Mouse (Mus musculus) frontal cortex, postnatal 10 days (tissue): ENCODE data around the gene Spa17.

Experiments used
- DNase-seq, 2 experiments: peaks; one replicate each; pipeline ENCODE4 v3.0.0; 2022; ENCODE audit warnings: low spot score in 2 of 2, mixed read lengths in 1 of 2

The Spa17 gene

DNA sequence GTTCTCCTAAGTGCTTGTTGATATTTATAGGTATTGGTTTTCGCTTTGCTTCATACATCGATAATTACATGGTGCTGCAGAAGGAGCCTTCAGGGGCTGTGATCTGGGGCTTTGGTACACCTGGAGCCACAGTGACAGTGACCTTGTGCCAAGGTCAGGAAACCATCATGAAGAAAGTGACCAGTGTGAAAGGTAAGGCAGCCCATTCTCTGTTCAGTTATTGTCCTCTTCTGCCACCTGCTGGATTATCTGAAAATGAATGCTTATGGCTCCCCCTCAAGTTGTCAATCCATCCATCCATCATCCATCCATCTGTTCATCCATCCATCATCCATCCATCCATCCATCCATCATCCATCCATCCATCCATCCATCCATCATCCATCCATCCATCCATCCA is 3.2 kb upstream of the Spa17 start:
- no peak for DNase-seq

DNA sequence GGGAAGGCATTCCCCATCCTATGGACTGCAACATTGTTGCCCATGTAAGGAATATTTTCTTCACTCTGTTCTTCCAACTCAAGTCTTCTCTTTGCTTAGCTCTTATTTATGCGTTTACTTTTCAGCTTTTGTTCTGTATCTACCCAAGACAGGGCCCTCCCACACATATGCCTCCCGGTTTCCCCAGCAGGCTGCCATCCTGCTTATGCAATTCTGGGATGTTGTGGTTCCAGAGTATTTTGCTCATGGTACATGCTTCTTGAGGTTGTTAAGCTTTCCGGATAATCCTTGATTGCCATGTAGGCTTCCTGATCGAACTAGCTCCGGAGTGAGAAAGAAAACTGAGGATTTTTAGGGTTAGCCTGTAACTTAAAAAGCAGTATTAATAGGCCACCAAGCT is 1.7 kb upstream of the Spa17 start:
- DNase-seq = no peak

DNA sequence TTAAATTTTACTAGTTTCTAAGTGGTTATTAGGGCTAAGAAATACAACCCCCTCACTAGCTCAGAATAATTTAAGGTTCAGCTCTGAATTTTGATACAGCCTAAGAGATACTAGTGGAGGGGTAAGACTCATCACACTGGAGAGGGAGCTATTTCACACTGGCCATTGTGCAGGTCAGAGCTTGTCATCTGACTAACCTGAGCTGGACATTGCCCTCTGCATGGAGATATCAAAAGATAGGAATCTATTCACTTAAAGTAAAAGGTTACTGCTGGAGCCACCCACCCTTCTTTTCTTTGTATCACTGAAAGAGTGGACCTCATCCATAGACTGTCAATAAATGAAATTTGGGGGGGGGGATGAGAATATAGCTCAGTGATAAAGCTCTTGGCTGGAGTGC is 794 bp upstream of the Spa17 start:
- DNase-seq = no peak

DNA sequence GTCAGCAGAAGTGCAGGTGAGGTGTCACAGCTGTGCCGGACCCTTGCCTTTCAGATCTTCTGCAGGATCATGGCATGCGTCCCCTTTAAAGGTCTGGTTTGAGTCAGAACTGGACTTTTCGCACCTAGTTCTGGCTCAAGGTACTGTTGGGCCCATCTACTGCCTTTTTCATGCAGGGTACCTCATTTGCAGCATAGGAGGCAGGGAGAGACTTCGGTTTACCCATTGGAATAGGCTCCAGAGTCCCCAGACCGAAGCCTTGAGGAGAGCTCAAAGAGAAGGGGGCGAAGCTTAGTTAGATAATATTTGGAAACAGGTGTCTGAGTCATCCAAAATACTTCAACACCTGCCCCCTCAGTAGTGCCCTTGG is 374 bp upstream of the Spa17 start:
- DNase-seq = no peak

DNA sequence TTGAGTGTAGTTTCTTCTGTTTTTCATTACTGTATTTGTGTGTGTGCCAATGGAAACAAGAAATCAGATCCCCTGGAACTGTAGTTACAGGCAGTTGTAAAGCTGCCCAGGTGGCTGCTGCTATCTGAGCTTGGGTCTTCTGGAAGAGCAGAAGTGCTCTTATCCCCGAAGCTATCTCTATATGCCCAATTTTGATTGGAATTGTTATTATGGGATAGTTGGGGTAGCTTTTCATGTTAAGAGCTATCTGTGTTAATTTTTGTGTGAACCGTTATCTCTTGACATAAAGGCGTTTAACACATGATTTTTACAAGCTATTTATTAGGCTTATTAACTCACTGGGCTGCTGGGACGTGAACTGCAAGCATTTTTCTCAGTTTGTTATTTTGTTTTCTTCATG is 4.0 kb downstream of the Spa17 start:
- no peak for DNase-seq

DNA sequence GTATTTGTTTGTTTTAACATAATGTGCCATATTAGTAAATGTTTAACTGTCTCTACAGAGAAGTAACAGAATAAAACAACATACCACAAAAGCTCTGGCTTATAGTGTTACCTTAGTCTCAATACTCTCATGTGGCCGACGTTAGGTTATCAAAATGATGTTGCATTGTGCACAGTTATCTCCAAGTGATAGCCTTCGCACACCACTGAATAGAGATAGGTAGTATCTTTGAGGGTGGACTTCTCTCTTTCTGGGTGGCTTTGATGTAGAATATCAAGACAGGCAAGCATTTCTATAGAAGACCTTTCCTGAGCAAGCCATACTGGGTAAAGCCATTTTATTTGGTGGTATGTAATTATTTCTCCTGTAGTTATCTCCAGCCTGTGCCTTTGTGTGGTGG is 8.4 kb downstream of the Spa17 start:
- DNase-seq = no peak

DNA sequence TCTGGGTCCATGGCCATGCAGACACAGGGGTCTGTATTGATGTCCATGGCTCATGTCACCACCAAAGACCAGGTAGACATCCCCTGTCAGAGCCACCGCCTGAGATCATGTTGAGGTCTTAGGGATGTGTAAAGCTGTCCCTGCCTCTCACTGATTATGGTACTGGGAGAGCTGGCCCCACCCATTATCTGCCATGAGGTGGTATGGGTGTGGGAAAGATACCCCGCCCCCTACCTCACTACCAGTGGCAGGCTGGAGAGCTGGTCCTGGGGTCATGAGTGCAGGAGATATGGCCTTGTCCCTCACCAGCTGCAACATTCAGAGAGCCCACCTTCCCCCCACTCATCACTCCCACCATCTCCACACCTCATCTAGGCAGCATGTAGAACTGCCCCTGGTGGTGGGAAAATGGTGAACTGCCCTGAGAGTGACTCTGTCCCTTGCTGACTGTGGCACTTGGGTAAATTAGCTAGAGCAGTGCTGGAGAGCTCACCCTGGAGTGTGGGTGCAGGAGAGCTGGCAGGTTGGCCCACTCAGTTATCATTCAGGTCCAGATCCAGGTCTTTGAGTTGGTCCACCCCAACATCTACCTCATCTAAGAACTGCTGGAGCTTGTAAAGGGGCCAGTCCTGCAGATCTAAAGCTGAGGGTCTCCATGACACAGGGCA is 12.8 kb downstream of the Spa17 start:
- DNase-seq = no peak

DNA sequence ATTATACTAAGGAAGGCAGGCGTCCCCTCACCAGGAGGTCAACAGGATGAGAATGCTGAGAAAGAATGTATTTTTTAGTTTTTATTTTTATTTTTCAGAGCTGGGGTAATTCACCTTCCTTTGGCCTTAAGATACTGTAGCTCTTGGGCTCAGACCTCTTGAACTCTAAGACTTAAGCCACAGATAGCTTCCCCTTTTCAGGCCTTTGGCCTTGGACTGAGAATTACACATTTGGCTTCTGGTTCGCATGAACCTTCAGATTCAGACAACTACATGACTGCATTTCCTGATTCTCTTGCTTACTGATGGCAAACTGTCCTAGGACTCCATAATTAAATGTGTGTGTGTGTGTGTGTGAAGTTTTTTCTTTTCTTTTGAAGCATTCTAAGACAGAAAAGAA is 14.9 kb downstream of the Spa17 start:
- DNase-seq = no peak

DNA sequence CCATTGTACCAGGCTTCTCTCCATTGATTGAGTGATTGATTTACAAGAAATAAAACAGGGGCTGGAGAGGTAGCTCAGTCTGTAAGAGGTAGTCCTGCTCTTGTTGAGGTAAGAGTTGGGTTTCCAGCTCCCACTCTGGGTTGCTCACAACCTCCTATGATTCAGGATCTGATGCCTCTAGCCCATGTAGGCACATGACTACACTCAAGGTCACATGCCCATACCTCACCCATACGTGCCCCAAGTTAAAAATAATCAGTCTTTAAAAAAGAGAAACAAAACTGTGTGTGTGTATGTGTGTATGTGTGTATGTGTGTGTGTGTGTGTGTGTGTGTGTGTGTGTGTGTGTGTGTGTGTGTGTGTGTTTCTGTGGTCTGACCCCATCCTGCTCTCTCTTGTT is 18.0 kb downstream of the Spa17 start:
- DNase-seq = no peak

DNA sequence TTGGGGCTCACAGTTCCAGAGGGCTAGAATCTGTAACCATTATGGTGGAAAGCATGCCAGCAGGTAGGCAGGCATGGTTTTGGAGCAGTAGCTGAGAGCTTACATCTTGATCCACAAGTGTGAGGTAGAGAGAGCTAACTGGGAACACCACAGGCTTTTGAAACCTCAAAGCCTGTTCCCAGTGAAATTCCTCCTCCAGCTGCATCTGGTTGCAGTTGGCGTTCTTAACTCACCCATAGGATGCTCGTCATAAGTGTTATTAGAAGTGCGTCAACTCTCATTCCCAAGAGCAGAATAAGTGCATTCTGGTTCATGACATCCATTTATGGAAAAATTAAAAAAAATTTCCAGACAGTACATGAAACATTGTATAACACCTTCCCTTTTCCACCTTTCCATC is 19.8 kb downstream of the Spa17 start:
- DNase-seq = no peak

DNA sequence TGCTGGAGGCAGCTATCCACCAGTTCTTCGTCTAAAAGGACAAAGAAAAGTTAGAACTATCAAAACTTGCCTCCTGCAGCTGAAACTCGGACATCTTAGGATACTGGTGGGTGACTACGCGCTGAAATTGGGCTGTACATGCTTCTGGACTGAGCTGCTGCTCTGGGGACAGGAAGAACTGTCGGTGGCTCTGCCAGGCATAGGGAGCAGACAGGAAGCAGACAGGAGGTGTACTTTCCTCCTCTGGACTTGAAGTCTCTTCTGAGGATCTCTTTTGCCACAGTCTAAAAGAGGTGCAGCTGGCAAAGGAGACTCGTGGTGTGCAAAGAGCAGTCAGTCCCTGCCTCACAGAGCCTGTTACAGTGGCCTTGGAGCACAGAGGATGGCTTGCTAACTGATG is 20.9 kb downstream of the Spa17 start:
- DNase-seq = no peak

DNA sequence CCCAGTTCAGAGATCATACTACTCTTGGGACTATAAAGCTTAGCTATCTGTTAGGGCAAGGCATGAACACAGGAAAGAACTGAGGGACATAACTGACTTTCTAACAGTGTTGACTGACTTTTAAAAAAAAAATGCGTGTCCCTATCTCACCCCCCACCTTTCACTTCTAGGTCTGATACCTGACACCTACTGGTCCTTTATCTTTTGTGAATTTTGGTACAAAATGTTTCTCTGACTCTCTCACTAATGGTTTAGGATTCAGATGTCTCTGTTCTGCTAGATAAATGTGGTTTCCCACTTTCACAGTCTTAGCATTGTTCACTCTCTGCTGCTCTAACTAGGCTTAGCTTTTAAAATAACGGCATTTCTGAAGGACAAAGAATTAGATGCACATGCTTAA is 21.5 kb downstream of the Spa17 start:
- no peak for DNase-seq

DNA sequence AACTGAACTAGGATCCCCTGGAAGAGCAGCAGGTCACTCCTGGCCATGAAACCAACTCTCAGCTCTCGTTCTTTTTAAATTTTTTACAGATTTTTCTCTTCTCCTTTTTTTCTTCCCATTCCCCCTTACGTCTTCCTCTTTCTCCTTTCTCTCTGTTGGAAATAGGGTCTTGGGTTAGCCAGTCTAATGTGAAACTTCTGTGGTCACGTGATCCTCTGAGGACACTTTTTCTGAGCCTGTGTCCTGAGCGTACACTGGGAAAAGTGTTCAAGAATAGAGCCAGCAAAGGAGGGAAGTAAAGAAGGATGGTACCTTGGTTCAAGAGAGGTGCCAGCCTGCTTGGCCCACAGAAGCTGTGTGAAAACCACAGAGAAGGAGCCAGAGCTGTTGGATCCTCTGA is 23.1 kb downstream of the Spa17 start:
- DNase-seq = no peak

DNA sequence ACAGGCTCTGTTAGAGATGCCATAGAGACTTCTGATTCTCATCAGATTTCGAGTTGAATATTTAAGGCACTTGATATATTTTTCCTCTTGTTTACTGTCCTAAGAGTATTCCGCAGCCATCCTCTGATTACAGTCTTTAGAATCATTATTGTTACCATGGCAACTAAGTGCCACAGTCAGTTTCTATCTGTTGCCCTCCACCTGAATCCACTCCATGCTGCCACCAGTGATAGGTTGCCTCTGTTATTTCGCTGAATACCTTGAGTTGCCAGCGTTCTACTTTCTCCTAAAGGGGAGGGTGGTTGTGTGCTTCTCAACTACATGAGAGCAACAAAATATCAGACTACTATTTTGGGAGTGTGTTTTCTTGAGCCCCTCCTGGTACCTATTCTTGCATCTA is 26.8 kb downstream of the Spa17 start:
- DNase-seq = no peak

DNA sequence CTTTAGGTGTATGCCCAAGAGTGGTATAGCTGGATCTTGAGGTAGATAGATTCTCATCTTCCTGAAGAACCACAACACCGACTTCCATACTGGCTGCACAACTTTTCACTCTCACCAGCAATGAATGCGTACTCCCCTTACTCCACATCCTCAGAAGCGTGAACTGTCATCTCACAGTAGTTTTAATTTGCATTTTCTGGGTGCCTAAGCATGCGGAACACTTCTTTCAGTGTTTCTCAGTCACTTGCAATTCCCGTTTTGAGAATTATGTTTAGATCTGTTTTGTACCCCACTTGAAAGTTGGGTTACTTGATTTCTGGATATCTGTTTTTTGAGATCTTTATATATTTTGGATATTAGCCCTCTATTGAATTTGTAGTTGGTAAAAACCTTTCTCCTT is 29.9 kb downstream of the Spa17 start:
- no peak for DNase-seq

DNA sequence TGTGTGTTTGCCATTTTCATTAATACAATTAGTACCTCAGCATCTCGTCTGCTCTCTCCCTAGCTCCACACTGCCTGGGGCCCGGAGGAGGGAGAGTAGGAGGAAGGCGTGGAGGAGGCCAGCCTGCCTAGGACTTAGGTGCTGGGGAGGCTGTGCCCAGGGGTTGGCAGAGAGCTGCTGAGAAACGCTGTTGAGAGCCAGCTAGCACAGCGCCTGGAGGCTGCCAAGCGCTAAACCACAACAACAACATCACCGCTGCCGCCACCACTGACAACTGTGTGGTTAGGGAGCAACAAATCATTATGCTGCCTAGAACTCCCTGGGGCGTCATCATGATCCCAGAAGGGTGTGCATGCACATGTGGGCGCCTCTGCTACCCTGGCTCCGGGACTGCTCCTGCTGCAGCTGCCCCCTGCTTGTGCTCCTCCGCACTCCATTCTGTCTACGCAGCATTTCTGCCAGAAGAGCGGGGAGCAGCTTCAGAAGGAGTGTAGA is 37.0 kb downstream of the Spa17 start:
- DNase-seq = peak in 1 of 2 experiments; percentile 34

DNA sequence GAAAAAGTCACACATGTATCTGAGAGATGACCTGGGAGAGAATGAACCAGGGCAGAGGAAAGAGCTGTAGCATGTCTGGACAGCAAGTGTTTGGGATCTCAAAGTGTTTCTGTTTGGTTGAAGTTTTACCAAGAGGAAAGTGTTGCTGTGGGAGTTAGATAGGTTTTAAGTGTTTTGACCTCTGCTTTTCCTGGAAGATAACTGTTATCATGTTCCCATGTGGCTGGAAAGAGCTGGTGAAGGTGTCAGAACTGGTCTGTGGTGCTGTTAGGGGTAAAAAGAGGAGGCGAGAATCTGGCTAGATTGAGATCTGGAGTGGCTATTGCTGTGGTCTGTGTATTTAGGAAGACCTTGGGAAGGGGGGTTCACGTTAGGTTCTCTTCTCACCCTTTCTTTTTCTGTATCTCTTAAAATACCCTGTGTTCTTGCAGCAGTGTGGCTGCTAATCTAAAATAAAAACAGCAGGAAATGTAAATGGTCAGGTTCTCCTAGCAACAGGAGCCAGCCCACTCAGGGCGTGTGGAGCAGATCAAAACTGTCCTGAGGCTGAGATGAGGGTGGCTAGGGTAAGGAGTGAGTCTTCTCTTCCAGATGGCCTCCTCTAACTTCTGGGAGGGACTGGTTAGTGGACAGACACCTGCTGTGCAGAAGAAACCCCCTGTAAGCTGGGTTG is 41.2 kb downstream of the Spa17 start:
- DNase-seq = no peak

DNA sequence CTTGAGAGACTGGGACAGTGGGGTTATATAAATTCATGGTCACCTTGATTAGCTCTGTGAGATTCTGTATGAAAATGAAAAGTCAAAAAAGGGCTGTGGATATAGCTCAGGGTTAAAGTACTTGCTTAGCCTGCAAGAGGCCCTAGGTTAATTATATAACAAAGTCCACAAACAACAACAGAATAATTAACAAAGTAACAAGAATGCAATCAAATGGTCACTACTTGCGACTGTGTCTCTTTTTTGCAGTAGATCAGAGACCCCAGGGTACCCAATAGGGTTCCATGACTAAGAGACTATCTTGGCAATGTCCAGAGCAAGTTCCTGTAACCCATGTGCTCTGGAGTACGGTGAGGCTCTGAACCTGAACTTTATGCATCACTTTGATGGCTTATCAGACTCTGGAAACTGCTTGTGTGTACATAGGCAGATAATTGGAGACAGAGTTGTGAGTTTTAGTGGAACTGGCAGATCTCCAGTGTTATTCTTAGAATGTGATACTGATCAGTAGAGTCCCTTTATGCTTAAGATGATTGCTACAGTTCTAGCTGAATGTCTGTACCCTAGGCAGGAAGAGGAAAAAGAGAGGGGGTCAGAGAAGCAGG is 44.2 kb downstream of the Spa17 start:
- no peak for DNase-seq

DNA sequence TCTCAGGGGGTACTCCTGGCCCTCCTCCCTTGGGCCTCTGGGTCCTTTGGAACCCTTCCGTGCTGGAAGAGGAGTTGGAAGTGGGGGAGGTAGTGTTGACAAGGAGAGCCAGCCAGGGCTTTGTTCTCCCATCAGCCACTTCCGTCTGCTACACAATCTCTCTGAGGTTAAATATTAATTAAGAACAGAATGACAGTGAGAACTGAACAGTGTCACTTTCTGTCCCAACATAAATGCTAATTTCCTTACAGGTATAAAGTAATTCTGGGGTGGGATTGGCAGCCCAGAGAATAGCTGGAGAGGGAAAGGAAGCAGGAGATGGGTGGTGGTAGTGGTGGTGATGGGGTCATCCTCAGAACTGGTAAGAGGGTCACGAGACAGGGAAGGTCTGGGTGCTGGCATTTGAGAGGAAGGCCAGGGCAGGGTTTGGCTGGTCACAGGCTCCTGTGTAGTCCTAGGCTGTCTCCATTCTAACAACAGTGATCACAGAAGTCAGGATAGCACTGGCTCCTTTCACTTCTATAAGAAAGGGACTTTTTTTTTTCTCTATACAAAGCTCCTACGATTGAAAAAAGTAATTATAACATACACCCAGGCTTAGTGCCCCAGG is 44.8 kb downstream of the Spa17 start:
- no peak for DNase-seq

DNA sequence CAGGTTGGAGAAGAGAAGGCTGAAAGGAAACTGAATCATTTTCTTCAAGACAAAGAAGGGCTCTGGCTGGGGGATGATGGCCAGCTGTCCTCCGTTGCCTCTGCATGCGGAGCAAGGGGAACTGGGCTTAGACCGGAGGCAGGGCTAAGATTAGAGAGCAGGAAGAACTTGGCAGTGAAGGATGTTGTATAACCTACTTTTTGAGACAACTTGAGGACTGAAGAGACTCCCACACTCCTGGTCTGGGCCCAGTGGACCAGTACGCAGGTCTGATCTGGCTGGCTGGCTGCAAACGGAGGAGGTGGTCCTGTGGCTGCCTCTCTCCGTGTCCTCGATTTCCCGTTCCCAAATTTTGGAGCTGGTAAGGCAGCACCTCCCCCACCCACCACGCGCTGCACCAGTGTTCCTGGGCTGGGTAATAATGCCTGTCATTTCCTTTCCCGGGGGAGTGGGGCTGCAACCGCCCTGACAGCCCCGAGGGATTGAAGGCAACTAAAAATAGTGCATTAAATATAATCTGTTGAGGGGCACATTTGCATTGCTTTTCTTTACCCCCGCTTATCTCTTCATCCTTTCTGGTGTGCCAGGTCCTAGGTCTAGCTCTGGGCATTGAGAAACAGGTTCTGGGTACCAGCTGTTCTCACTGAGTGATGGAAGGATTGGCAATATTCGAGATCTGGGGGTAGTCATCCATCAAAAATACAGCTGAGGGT is 45.5 kb downstream of the Spa17 start:
- DNase-seq = peak; percentile 39 to 61

DNA sequence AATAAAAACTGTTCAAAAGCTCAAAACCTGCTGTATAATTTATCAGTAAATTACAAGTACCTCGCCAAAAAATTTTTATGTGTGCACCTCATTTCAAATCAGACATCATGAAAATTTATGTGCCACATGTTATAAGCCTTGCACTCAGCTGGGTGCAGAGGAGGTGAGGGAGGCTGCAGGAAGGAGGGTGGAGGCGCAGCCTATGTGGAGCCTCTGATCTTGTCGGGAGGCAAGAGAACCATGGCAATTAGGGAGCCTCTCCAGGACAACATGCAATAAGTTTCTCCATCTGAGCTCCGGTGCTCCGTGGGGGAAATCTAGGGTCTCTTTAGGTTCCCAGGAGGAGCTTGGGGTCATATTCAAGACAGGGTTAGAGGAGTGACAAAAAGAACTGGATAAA is 46.1 kb downstream of the Spa17 start:
- DNase-seq = no peak

DNA sequence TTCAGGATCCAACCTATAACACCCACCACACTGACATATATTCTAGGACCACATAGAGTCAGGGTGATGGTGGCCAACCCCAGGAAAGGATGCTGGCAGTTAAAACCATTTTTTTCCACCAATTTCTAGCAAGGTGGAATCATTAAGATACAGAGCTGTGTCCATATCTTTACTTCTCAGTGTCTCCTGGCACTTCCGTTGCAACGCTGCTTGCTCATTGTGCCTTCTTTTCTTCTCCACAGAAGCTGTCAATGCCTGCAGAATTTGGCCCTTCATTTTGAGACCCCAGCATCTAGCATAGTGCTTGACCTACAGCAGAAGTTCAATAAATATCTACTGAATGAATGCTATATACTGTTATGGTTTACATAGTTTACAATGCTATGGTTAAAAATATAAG is 46.5 kb downstream of the Spa17 start:
- DNase-seq = no peak
